In genomic region chr3:129070521-129070933, GRCm38 (mm10) we compare ENCODE assay signal across 14 mouse cellular contexts.
DNase-seq lines count a peak whose midpoint lies in the region; ATAC-seq and TF ChIP-seq lines count a peak whose summit lies in the region.
"Had no signal": no experiment of that assay in that cellular context is flagged by ENCODE, and none has a peak within 500 bp of the region (broad histone marks: within the 10 kb centered on the region; RNA-seq: fewer than 3 reads in every experiment).

No protein-coding gene starts in this region.

- 16% methylated on average over 3 of the region's 3 CpGs for WGBS in intestine, embryonic 14.5 days
- 32% methylated on average over 3 of the region's 3 CpGs for WGBS in intestine, postnatal 0 days
- WGBS in forebrain, embryonic 15.5 days = 2% methylated on average over 3 of the region's 3 CpGs
- WGBS in midbrain, embryonic 10.5 days = 8% methylated on average over 3 of the region's 3 CpGs
- WGBS in neural tube, embryonic 15.5 days = 9% methylated on average over 3 of the region's 3 CpGs

- H3K27me3 ChIP-seq in intestine, embryonic 14.5 days (replicated peaks; ENCODE audit: control insufficient read depth, insufficient read depth, low read length) = no peaks in the 10 kb centered on the region
- H3K27me3 ChIP-seq in intestine, postnatal 0 days (replicated peaks; ENCODE audit: control insufficient read depth, insufficient read depth, low read length) = no peaks in the 10 kb centered on the region
- 0 out of 2 replicates have a peak, but pooled peaks cover 2% of the 10 kb centered on the region for H3K27me3 ChIP-seq in forebrain, embryonic 15.5 days
- H3K27me3 ChIP-seq in midbrain, embryonic 10.5 days (ENCODE audit: low read depth, poor library complexity, severe bottlenecking) = peaks cover 33% of the 10 kb centered on the region
- H3K27me3 ChIP-seq in neural tube, embryonic 15.5 days (replicated peaks) = no peaks in the 10 kb centered on the region

- peak; percentile 55 for ATAC-seq in intestine, embryonic 14.5 days (replicated peaks; ENCODE audit: low FRiP score, low TSS enrichment, low read depth)
- no peak for ATAC-seq in intestine, postnatal 0 days
- peak; percentile 62 for ATAC-seq in forebrain, embryonic 15.5 days (replicated peaks)
- 0 out of 2 replicates have a peak, but pooled peaks have one; percentile 16 for ATAC-seq in neural tube, embryonic 15.5 days (ENCODE audit: low FRiP score)

- no peaks in the 10 kb centered on the region for H3K36me3 ChIP-seq in intestine, embryonic 14.5 days (ENCODE audit: control insufficient read depth, insufficient read depth, low read length)
- H3K36me3 ChIP-seq in intestine, postnatal 0 days (ENCODE audit: control insufficient read depth, insufficient read depth) = no peaks in the 10 kb centered on the region
- no peaks in the 10 kb centered on the region for H3K36me3 ChIP-seq in forebrain, embryonic 15.5 days
- H3K36me3 ChIP-seq in midbrain, embryonic 10.5 days = no peaks in the 10 kb centered on the region
- H3K36me3 ChIP-seq in neural tube, embryonic 15.5 days = no peaks in the 10 kb centered on the region

- no peak overlapping the region for H3K4me2 ChIP-seq in intestine, embryonic 14.5 days (ENCODE audit: low read length)
- no peak overlapping the region for H3K4me2 ChIP-seq in intestine, postnatal 0 days (replicated peaks; ENCODE audit: low read depth)
- H3K4me2 ChIP-seq in forebrain, embryonic 15.5 days (replicated peaks) = peak overlapping the region; percentile 21
- H3K4me2 ChIP-seq in neural tube, embryonic 15.5 days = no peak overlapping the region
- H3K4me2 ChIP-seq: heart, embryonic 11.5 days had no signal

- no peak overlapping the region for H3K9ac ChIP-seq in intestine, embryonic 14.5 days (ENCODE audit: low read length)
- H3K9ac ChIP-seq in intestine, postnatal 0 days (ENCODE audit: low read depth, low read length) = no peak overlapping the region
- H3K9ac ChIP-seq in forebrain, embryonic 15.5 days (replicated peaks) = no peak overlapping the region
- H3K9ac ChIP-seq in neural tube, embryonic 15.5 days (replicated peaks) = no peak overlapping the region
- H3K9ac ChIP-seq: liver, embryonic 14.5 days had no signal

- TF ChIP-seq CTCF in intestine, postnatal 0 days (IDR thresholded peaks at IDR 0.05; ENCODE audit: low read depth) = no peak

- peaks cover 19% of the 10 kb centered on the region; the same call in 1 of the 2 replicates for H3K4me1 ChIP-seq in intestine, embryonic 14.5 days (replicated peaks; ENCODE audit: control insufficient read depth, insufficient read depth, low read length)
- no peaks in the 10 kb centered on the region for H3K4me1 ChIP-seq in intestine, postnatal 0 days (replicated peaks; ENCODE audit: control insufficient read depth, insufficient read depth, low read length)
- peaks cover 24% of the 10 kb centered on the region for H3K4me1 ChIP-seq in forebrain, embryonic 15.5 days
- peaks cover 25% of the 10 kb centered on the region for H3K4me1 ChIP-seq in midbrain, embryonic 10.5 days
- peaks cover 21% of the 10 kb centered on the region for H3K4me1 ChIP-seq in neural tube, embryonic 15.5 days

- peak; percentile 59 for DNase-seq in intestine, embryonic 14.5 days (ENCODE audit: low spot score)
- no peak for DNase-seq in midbrain, embryonic 10.5 days (ENCODE audit: low spot score)
- no peak for DNase-seq in urinary bladder, postnatal 14 days (ENCODE audit: low spot score)
- no peak for DNase-seq in cerebellum, adult 18-20 months
- DNase-seq in cerebellum, adult 11 months = no peak
- DNase-seq: gastrocnemius, postnatal 25 days; heart, postnatal 4 days; thymus, postnatal 25 days had no signal

- H3K9me3 ChIP-seq in intestine, embryonic 14.5 days (ENCODE audit: control insufficient read depth, low read length) = no peaks in the 10 kb centered on the region
- no peaks in the 10 kb centered on the region for H3K9me3 ChIP-seq in intestine, postnatal 0 days (ENCODE audit: control insufficient read depth)
- H3K9me3 ChIP-seq in forebrain, embryonic 15.5 days = no peaks in the 10 kb centered on the region
- no peaks in the 10 kb centered on the region for H3K9me3 ChIP-seq in midbrain, embryonic 10.5 days (replicated peaks)
- no peaks in the 10 kb centered on the region for H3K9me3 ChIP-seq in neural tube, embryonic 15.5 days (replicated peaks)

- no peak overlapping the region for H3K27ac ChIP-seq in intestine, embryonic 14.5 days (ENCODE audit: low read depth)
- H3K27ac ChIP-seq in intestine, postnatal 0 days (ENCODE audit: low read depth, low read length) = no peak overlapping the region
- no peak overlapping the region for H3K27ac ChIP-seq in forebrain, embryonic 15.5 days (replicated peaks)
- H3K27ac ChIP-seq in midbrain, embryonic 10.5 days (replicated peaks) = 0 out of 2 replicates have a peak overlapping the region, but pooled peaks have one; percentile 3
- H3K27ac ChIP-seq in neural tube, embryonic 15.5 days (replicated peaks) = no peak overlapping the region
- H3K27ac ChIP-seq: liver, embryonic 14.5 days; macrophage had no signal

- no peak overlapping the region for H3K4me3 ChIP-seq in intestine, embryonic 14.5 days (ENCODE audit: low read depth, low read length)
- no peak overlapping the region for H3K4me3 ChIP-seq in intestine, postnatal 0 days (ENCODE audit: low read depth, low read length)
- H3K4me3 ChIP-seq in forebrain, embryonic 15.5 days = no peak overlapping the region
- no peak overlapping the region for H3K4me3 ChIP-seq in midbrain, embryonic 10.5 days
- H3K4me3 ChIP-seq in neural tube, embryonic 15.5 days (replicated peaks) = no peak overlapping the region
